Mouse (Mus musculus) hindbrain, embryonic 10.5 days (tissue): ENCODE results near the gene Gm30737. TPM values are rescaled to one million over a fixed set of nuclear protein-coding genes. Genes with fewer than 3 reads are reported as not detected.
"Not testable (repeated sequence)": the region's sequence is repeated elsewhere in the genome, so short reads cannot be mapped to it uniquely, and the experiment has no call there.

Source experiments
- DNase-seq: peaks from one replicate; pipeline ENCODE4 v3.0.0-alpha.2; 2017; ENCODE audit warnings: low spot score
- H3K27ac ChIP-seq: fragments of 300-500 bp; sonication (generic); 2 replicates; pipeline ENCODE4 v1.5.1; 2016; ENCODE audit warnings: mild to moderate bottlenecking, moderate library complexity
- H3K27me3 ChIP-seq: fragments of 300-500 bp; sonication (generic); 2 replicates; pipeline ENCODE4 v1.6.1; 2016; ENCODE audit warnings: mild to moderate bottlenecking; ENCODE audit not compliant: poor library complexity, insufficient read depth, severe bottlenecking
- H3K36me3 ChIP-seq: fragments of 300-500 bp; sonication (generic); 2 replicates; pipeline ENCODE4 v1.6.1; 2016; ENCODE audit warnings: mild to moderate bottlenecking, moderate library complexity
- H3K4me1 ChIP-seq: fragments of 300-500 bp; sonication (generic); replicated peaks from 2 replicates; pipeline ENCODE4 v1.6.1; 2016; ENCODE audit warnings: mild to moderate bottlenecking
- H3K4me3 ChIP-seq: fragments of 300-500 bp; sonication (generic); 2 replicates; pipeline ENCODE4 v1.5.1; 2016; ENCODE audit warnings: mild to moderate bottlenecking, moderate library complexity
- H3K9me3 ChIP-seq: fragments of 300-500 bp; sonication (generic); 2 replicates; pipeline ENCODE4 v1.6.1; 2016; ENCODE audit warnings: mild to moderate bottlenecking, moderate library complexity
- WGBS: fragments of 180-500 bp; shearing (Covaris S2); methylation state at CpG from one replicate; pipeline ENCODE4 v1.1.7; 2016; 5-methylcytosine and 5-hydroxymethylcytosine counted together
- polyA plus RNA-seq: library from polyadenylated mRNA; unstranded; fragments of >200 nt; fragmentation: Nextera tagmentation; extraction: Ambion mirVana; gene quantifications from 2 replicates; pipeline ENCODE4 v1.2.1, GENCODE M21; 2016

The Gm30737 gene
- not detected in 2 replicates for polyA plus RNA-seq

- not testable (repeated sequence) for H3K4me1 ChIP-seq, H3K36me3 ChIP-seq, H3K27ac ChIP-seq, H3K4me3 ChIP-seq, H3K9me3 ChIP-seq, H3K27me3 ChIP-seq, DNase-seq
- WGBS = no CpG with 5 or more reads among the region's 7 CpGs
These were observed at the start of gene Gm30737 for GRCm38 (mm10) chrY:14400410-14400809. Gene Gm30737 (plus strand): TSS chrY:14400710.
